In the genomic region with DNA sequence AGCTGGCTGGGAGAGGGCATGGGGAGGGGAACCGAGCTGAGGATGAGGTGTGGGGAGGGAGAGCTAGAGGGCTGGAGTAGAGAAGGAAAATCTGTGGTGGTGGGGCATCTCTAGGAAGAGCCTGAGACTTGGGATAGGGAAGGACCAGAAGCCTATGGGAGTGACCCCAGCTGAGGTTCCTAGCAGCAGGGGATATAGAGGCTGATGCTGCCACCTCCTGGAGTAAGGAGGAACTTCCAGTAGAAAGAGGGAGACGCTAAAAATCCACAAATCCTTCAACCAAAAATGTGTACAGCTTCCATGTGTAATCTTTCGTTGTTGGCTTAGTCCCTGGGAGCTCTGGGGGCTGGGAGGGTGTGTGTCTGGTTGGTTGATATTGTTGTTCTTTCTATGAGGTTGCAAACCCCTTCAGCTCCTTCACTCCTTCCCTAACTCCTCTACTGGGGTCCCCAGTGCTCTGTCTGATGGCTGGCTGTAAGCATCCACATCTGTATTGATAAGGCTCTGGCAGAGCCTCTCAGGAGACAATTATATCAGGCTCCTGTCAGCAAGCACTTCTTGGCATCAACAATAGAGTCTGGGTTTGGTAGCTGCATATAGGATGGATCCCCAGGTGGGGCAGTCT, we compare ENCODE assay signal across 8 mouse cellular contexts. TPM values are rescaled to one million over a fixed set of nuclear protein-coding genes. Genes with fewer than 3 reads are reported as not detected.
DNase-seq lines count a peak whose midpoint lies in the region; ATAC-seq and TF ChIP-seq lines count a peak whose summit lies in the region.

No protein-coding gene starts in this region.

- no peaks in the 10 kb centered on the region for H3K27me3 ChIP-seq in heart, embryonic 11.5 days (ENCODE audit: control insufficient read depth, insufficient read depth, low read length)
- H3K27me3 ChIP-seq in intestine, postnatal 0 days (replicated peaks; ENCODE audit: control insufficient read depth, insufficient read depth, low read length), result no peaks in the 10 kb centered on the region

- peak; percentile 62 to 84 for DNase-seq in heart, adult 18-20 months
- peak; percentile 25 for DNase-seq in gastrocnemius, postnatal 14 days
- DNase-seq in left cerebral cortex, postnatal 14 days (ENCODE audit: low spot score in 2 of 2), result peak; percentile 46 to 67
- DNase-seq in mesoderm, embryonic 11.5 days (ENCODE audit: low read depth, low spot score), result peak; percentile 73
- peak; percentile 9 to 28 for DNase-seq in right cerebral cortex, postnatal 36 days (ENCODE audit: low spot score in 2 of 2)

- intact Hi-C loops in gastrocnemius, postnatal 14 days (cut with DNase I; ENCODE audit: low total_unique reads), result loop anchor here (5.0 to 10.0 kb wide), 3 partner anchors 90 to 392 kb away; no protein-coding TSS in a partner anchor
- intact Hi-C loops in left cerebral cortex, postnatal 14 days (cut with DNase I), result loop anchor here (2.0 to 5.0 kb wide), 3 partner anchors 86 to 395 kb away; a partner anchor contains a TSS

- WGBS in heart, embryonic 11.5 days (ENCODE audit: insufficient replicate concordance), result 13% methylated on average over 3 of the region's 3 CpGs
- WGBS in intestine, postnatal 0 days, result 10% methylated on average over 3 of the region's 3 CpGs

- H3K9ac ChIP-seq in heart, embryonic 11.5 days (ENCODE audit: low read depth, low read length), result no peak overlapping the region
- no peak overlapping the region for H3K9ac ChIP-seq in intestine, postnatal 0 days (ENCODE audit: low read depth, low read length)

- no peak overlapping the region for H3K4me3 ChIP-seq in heart, embryonic 11.5 days (ENCODE audit: low read depth, low read length)
- H3K4me3 ChIP-seq in cortical plate, adult 2 months (ENCODE audit: insufficient read depth, low read length), result no peak overlapping the region
- H3K4me3 ChIP-seq in intestine, postnatal 0 days (ENCODE audit: low read depth, low read length), result no peak overlapping the region

- TF ChIP-seq CTCF in cortical plate, adult 2 months (IDR thresholded peaks at IDR 0.05; ENCODE audit: extremely low read depth, insufficient read depth, low read length), result peak; percentile 81
- TF ChIP-seq CTCF in intestine, postnatal 0 days (IDR thresholded peaks at IDR 0.05; ENCODE audit: low read depth), result peak; percentile 87

- no peaks in the 10 kb centered on the region for H3K4me1 ChIP-seq in heart, embryonic 11.5 days (ENCODE audit: control insufficient read depth, insufficient read depth, low read length)
- no peaks in the 10 kb centered on the region for H3K4me1 ChIP-seq in cortical plate, adult 2 months (ENCODE audit: control insufficient read depth, insufficient read depth, low read length)
- 0 out of 2 replicates have a peak, but pooled peaks cover 3% of the 10 kb centered on the region for H3K4me1 ChIP-seq in intestine, postnatal 0 days (replicated peaks; ENCODE audit: control insufficient read depth, insufficient read depth, low read length)

- H3K36me3 ChIP-seq in heart, embryonic 11.5 days (ENCODE audit: control insufficient read depth, insufficient read depth, low read length), result no peaks in the 10 kb centered on the region
- H3K36me3 ChIP-seq in intestine, postnatal 0 days (ENCODE audit: control insufficient read depth, insufficient read depth), result no peaks in the 10 kb centered on the region

- H3K9me3 ChIP-seq in heart, embryonic 11.5 days (replicated peaks; ENCODE audit: control insufficient read depth, low read length), result no peaks in the 10 kb centered on the region
- no peaks in the 10 kb centered on the region for H3K9me3 ChIP-seq in intestine, postnatal 0 days (ENCODE audit: control insufficient read depth)

- no peak for TF ChIP-seq POLR2A in cortical plate, adult 2 months (IDR thresholded peaks at IDR 0.05; ENCODE audit: extremely low read depth, insufficient read depth, low read length)

- H3K4me2 ChIP-seq in heart, embryonic 11.5 days, result no peak overlapping the region
- no peak overlapping the region for H3K4me2 ChIP-seq in intestine, postnatal 0 days (replicated peaks; ENCODE audit: low read depth)

- H3K27ac ChIP-seq in heart, embryonic 11.5 days (ENCODE audit: low read depth, low read length), result no peak overlapping the region
- H3K27ac ChIP-seq in cortical plate, adult 2 months (ENCODE audit: insufficient read depth, low read length), result no peak overlapping the region
- H3K27ac ChIP-seq in intestine, postnatal 0 days (ENCODE audit: low read depth, low read length), result no peak overlapping the region

- ATAC-seq in heart, embryonic 11.5 days (replicated peaks; ENCODE audit: insufficient number of reproducible peaks, low FRiP score, low TSS enrichment), result no peak
- ATAC-seq in intestine, postnatal 0 days, result no peak

RNA-seq across cellular contexts. Expression of a gene that starts 3.5 kb away (rescaled TPM):
- total RNA-seq in heart, adult 18-20 months (2021), result 1 to 10 TPM; 1.1 to 2.1 TPM
- polyA plus RNA-seq in heart, embryonic 11.5 days (2014; fragmentation: Nextera tagmentation; extraction: Ambion mirVana), result 0.73 and 1.0 TPM in 2 replicates
- polyA plus RNA-seq in cortical plate, adult 2 months (2012; rRNA removed), result 0.54 and 0.62 TPM in 2 replicates
- total RNA-seq in gastrocnemius, postnatal 14 days (2021), result under 1 TPM in 1 of 2 experiments, not detected in 1; 0.06 TPM
- 128 and 134 TPM in 2 replicates for polyA plus RNA-seq in intestine, postnatal 0 days (2015; fragmentation: Nextera tagmentation; extraction: Ambion mirVana)
- total RNA-seq in left cerebral cortex, postnatal 14 days (2021), result under 1 TPM; 0.27 to 0.53 TPM

RNA-seq across cellular contexts. Expression of a gene that starts 3.6 kb away (rescaled TPM):
- total RNA-seq in heart, adult 18-20 months (2021), result 1 to 10 TPM; 1.8 to 2.0 TPM
- polyA plus RNA-seq in heart, embryonic 11.5 days (2014; fragmentation: Nextera tagmentation; extraction: Ambion mirVana), result 0.11 and 0.44 TPM in 2 replicates
- 3.3 and 5.3 TPM in 2 replicates for polyA plus RNA-seq in cortical plate, adult 2 months (2012; rRNA removed)
- total RNA-seq in gastrocnemius, postnatal 14 days (2021), result under 1 TPM; 0.12 to 0.13 TPM
- polyA plus RNA-seq in intestine, postnatal 0 days (2015; fragmentation: Nextera tagmentation; extraction: Ambion mirVana), result 87.0 and 90.6 TPM in 2 replicates
- under 1 TPM; 0.18 to 0.36 TPM for total RNA-seq in left cerebral cortex, postnatal 14 days (2021)

RNA-seq across cellular contexts. Expression of a gene that starts 29.3 kb away (rescaled TPM):
- 1 to 10 TPM in 1 of 2 experiments, under 1 TPM in 1; 0.90 to 1.5 TPM for total RNA-seq in heart, adult 18-20 months (2021)
- polyA plus RNA-seq in heart, embryonic 11.5 days (2014; fragmentation: Nextera tagmentation; extraction: Ambion mirVana), result 0.14 and 0.44 TPM in 2 replicates
- polyA plus RNA-seq in cortical plate, adult 2 months (2012; rRNA removed), result 4.7 and 6.0 TPM in 2 replicates
- under 1 TPM; 0.27 to 0.33 TPM for total RNA-seq in gastrocnemius, postnatal 14 days (2021)
- 2.2 and 2.3 TPM in 2 replicates for polyA plus RNA-seq in intestine, postnatal 0 days (2015; fragmentation: Nextera tagmentation; extraction: Ambion mirVana)
- 1 to 10 TPM; 1.2 to 1.3 TPM for total RNA-seq in left cerebral cortex, postnatal 14 days (2021)

RNA-seq across cellular contexts. Expression of a gene that starts 35.3 kb away (rescaled TPM):
- total RNA-seq in heart, adult 18-20 months (2021), result 1 to 10 TPM; 1.3 to 2.5 TPM
- polyA plus RNA-seq in heart, embryonic 11.5 days (2014; fragmentation: Nextera tagmentation; extraction: Ambion mirVana), result 1.1 and 1.5 TPM in 2 replicates
- polyA plus RNA-seq in cortical plate, adult 2 months (2012; rRNA removed), result 2.9 TPM in 2 replicates
- total RNA-seq in gastrocnemius, postnatal 14 days (2021), result under 1 TPM; 0.12 to 0.16 TPM
- 18.8 and 19.4 TPM in 2 replicates for polyA plus RNA-seq in intestine, postnatal 0 days (2015; fragmentation: Nextera tagmentation; extraction: Ambion mirVana)
- total RNA-seq in left cerebral cortex, postnatal 14 days (2021), result 1 to 10 TPM; 1.6 to 2.2 TPM

RNA-seq across cellular contexts. Expression of a gene that starts 53.7 kb away (rescaled TPM):
- 1 to 10 TPM; 2.8 to 3.4 TPM for total RNA-seq in heart, adult 18-20 months (2021)
- 0.19 and 0.24 TPM in 2 replicates for polyA plus RNA-seq in heart, embryonic 11.5 days (2014; fragmentation: Nextera tagmentation; extraction: Ambion mirVana)
- 15.3 and 16.9 TPM in 2 replicates for polyA plus RNA-seq in cortical plate, adult 2 months (2012; rRNA removed)
- total RNA-seq in gastrocnemius, postnatal 14 days (2021), result under 1 TPM; 0.68 to 0.78 TPM
- polyA plus RNA-seq in intestine, postnatal 0 days (2015; fragmentation: Nextera tagmentation; extraction: Ambion mirVana), result 43.5 and 50.2 TPM in 2 replicates
- 1 to 10 TPM; 1.5 to 2.1 TPM for total RNA-seq in left cerebral cortex, postnatal 14 days (2021)

Comparison
In these comparisons a context has a peak if more than half of its experiments do, and no peak if none do; other contexts are left out.
1. DNase-seq: peak in every context shown above with its lines; median percentile 73 in heart, adult 18-20 months; 73 in mesoderm, embryonic 11.5 days; 56 in left cerebral cortex, postnatal 14 days; 25 in gastrocnemius, postnatal 14 days; 18 in right cerebral cortex, postnatal 36 days.